Mouse (Mus musculus) liver, embryonic 14.5 days (tissue): Measurements from ENCODE around the gene Ston1. TPM values are rescaled to one million over a fixed set of nuclear protein-coding genes. Genes with fewer than 3 reads are reported as not detected.

Source experiments
- ATAC-seq: fragments of 200-750 bp; cut with Nextera tagmentation; 2 replicates; pipeline ENCODE4 v1.8.0; 2017; ENCODE audit warnings: moderate number of reproducible peaks, mild to moderate bottlenecking, moderate library complexity; ENCODE audit not compliant: insufficient read depth
- DNase-seq, 3 experiments: peaks; one replicate each; pipeline ENCODE4 v3.0.0-alpha.2; 2012 to 2013; ENCODE audit warnings: low read depth in 3 of 3, low spot score in 3 of 3
- H3K27ac ChIP-seq: fragments of 300-500 bp; sonication (generic); 2 replicates; pipeline ENCODE4 v1.5.1; 2014; ENCODE audit warnings: moderate library complexity, mild to moderate bottlenecking, control low read depth, inconsistent platforms
- H3K27me3 ChIP-seq: fragments of 300-500 bp; sonication (generic); 2 replicates; pipeline ENCODE4 v1.6.1; 2014; ENCODE audit warnings: mild to moderate bottlenecking, low read length, moderate library complexity; ENCODE audit not compliant: control insufficient read depth, insufficient read depth
- H3K36me3 ChIP-seq: fragments of 300-500 bp; sonication (generic); replicated peaks from 2 replicates; pipeline ENCODE4 v1.6.1; 2014; ENCODE audit warnings: low read depth; ENCODE audit not compliant: control insufficient read depth, insufficient read depth
- H3K4me1 ChIP-seq, 2 experiments: fragments of 200-500 bp in 1 of 2; fragments of 300-500 bp in 1 of 2; sonication (generic) in 1 of 2; replicated peaks; 2 replicates each; pipeline ENCODE4 v1.6.1; 2012 to 2014; ENCODE audit warnings: antibody characterized with exemption in 1 of 2, inconsistent platforms in 1 of 2, low read length in 1 of 2; ENCODE audit not compliant: control insufficient read depth in 2 of 2, insufficient read depth in 2 of 2
- H3K4me2 ChIP-seq: fragments of 300-500 bp; sonication (generic); 2 replicates; pipeline ENCODE4 v1.6.1; 2014; ENCODE audit warnings: low read depth, mild to moderate bottlenecking, control low read depth, moderate library complexity
- H3K4me3 ChIP-seq, 2 experiments: fragments of 200-500 bp in 1 of 2; fragments of 300-500 bp in 1 of 2; sonication (generic) in 1 of 2; 2 replicates each; pipeline ENCODE4 v1.5.1; 2012 to 2014; ENCODE audit warnings: low read depth in 2 of 2, low read length in 2 of 2, mild to moderate bottlenecking in 2 of 2, control low read depth in 1 of 2, inconsistent platforms in 1 of 2, moderate library complexity in 1 of 2; ENCODE audit not compliant: insufficient read depth in 1 of 2
- H3K9ac ChIP-seq: fragments of 300-500 bp; sonication (generic); replicated peaks from 2 replicates; pipeline ENCODE4 v1.6.1; 2014; ENCODE audit warnings: mild to moderate bottlenecking, control low read depth, moderate library complexity
- H3K9me3 ChIP-seq: fragments of 300-500 bp; sonication (generic); 2 replicates; pipeline ENCODE4 v1.6.1; 2016; ENCODE audit warnings: low read length, mixed read lengths; ENCODE audit not compliant: control insufficient read depth
- CTCF ChIP-seq: IDR thresholded peaks from 2 replicates; pipeline ENCODE4 v1.5.1; 2016; ENCODE audit warnings: antibody characterized with exemption, low read depth, control low read depth
- EP300 ChIP-seq: IDR thresholded peaks from 2 replicates; pipeline ENCODE4 v1.6.1; 2016; ENCODE audit warnings: antibody characterized with exemption, low read depth
- WGBS: fragments of 180-500 bp; shearing (Covaris S2); extraction: QIAGEN DNeasy Blood & Tissue Kit; methylation state at CpG from one replicate; pipeline ENCODE4 v1.1.7; 2014; ENCODE audit not compliant: insufficient replicate concordance; 5-methylcytosine and 5-hydroxymethylcytosine counted together
- polyA plus RNA-seq, 2 experiments: library from polyadenylated mRNA; depleted of rRNA in 1 of 2; stranded (reverse) in 1 of 2; unstranded in 1 of 2; fragments of >200 nt; fragmentation: Nextera tagmentation in 1 of 2; extraction: Ambion mirVana in 1 of 2; gene quantifications; 2 replicates each; pipeline versions ENCODE4 v1.2.1 to v1.2.3; 2012 to 2014

The Ston1 gene
- polyA plus RNA-seq (2012; rRNA removed) (1.2 and 1.9 TPM in 2 replicates), polyA plus RNA-seq (2014; fragmentation: Nextera tagmentation; extraction: Ambion mirVana) (1.2 TPM in 2 replicates)

DNA sequence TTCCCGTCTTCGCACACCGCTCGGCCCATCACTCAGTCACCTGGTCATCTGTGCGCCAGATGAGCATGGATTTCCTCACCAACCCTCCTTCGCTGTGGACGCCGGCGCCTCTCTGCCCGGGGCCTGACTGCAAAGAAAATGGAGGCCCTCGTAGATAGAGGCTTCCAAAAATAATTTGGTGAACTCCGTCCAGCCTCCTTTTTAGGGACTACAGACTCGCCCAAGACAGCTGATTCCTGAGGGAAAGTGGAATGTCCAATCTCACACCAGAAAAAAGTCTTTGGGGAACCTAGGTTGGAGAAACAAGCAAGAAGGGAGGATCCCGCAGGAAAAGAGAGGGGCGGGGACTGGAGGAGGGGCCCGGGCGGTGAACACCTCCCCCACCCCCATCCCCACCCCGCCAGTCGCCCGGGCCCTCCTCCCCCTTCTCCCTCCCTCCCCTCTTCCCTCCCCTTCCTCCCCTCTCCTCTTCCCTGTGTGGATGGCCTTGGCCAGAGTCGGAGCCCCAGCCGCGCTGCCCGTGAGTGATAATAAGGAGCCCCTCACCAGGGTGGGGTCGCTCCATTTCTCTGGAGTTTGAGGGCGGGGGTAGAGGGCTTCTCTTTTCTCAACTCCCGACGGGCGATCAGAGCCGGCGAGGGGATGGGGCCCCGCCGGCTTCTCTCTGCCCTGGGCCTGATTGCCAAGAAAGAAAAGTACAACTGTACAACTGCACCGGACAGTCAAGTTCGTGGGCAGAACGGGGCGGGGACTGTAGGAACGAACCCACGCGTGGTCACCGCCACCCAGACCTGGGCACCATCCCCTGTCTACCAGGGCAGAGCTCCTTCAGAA is at the start of gene Ston1:
Gene Ston1, plus strand, starts transcription at position 463 of the 834 bp plus-strand sequence.
- ATAC-seq: peak; percentile 77
- H3K9ac ChIP-seq: peak within 1 kb of the TSS; percentile 23; the same call in 1 of the 2 replicates
- DNase-seq: peak in 1 of 3 experiments; percentile 13
- WGBS: 2% methylated on average over 41 of the region's 41 CpGs
- no peaks in the 10 kb centered on the region for H3K27me3 ChIP-seq
- peak within 1 kb of the TSS; percentile 46 to 53 for H3K4me3 ChIP-seq
- peaks cover 2 to 6% of the 10 kb centered on the region in 2 experiments; a peak in 2 of 4 replicates for H3K4me1 ChIP-seq
- no peaks in the 10 kb centered on the region for H3K9me3 ChIP-seq
- no peaks in the 10 kb centered on the region for H3K36me3 ChIP-seq
- TF ChIP-seq CTCF: no peak
- TF ChIP-seq EP300: no peak
- H3K27ac ChIP-seq: no peak within 1 kb of the TSS
- peak within 1 kb of the TSS; percentile 68 for H3K4me2 ChIP-seq

DNA sequence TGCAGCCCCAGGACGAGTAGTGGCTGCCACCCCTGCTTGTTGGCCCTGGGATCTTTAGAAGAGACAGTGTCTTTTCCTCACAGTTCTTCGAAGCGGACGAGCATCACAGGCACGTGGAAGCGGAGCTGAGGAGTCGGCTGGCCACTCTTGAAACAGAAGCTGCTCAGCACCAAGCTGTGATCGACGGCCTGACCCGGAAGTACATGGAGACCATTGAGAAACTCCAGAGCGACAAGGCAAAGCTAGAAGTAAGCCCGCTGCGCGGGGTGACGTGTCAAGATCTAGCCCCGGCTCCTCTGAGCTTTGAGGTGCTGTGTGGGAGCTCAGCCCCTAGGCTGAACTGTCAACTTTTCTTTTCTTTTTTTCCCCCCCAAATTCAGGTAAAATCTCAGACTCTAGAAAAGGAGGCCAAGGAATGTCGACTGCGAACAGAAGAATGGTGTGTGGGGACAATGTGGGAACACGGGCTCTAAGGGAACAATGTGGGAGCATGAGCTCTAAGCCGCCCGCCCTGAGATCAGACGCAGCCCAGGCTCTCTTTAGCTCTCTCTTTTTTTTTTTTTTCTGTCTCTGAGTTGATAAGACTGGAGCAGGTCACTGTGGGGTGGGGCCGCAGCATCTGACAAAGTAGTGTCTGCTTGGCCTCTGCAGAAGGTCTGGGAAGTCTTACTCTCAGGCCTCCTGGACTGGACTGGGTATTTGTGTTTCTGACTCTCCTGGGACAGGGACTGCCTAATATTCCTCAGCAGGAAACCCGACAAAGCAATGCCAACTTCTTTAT is 47.9 kb upstream of the Ston1 start:
- Histone ChIP-seq H3K4me1 (peaks cover 0 to 13% of the 10 kb centered on the region in 2 experiments; a peak in 3 of 4 replicates), H3K4me3 (no peak overlapping the region), H3K36me3 (no peaks in the 10 kb centered on the region; the same call in 1 of the 2 replicates), H3K27ac (no peak overlapping the region), H3K4me2 (no peak overlapping the region), H3K27me3 (no peaks in the 10 kb centered on the region), H3K9me3 (no peaks in the 10 kb centered on the region), H3K9ac (no peak overlapping the region)
- ATAC-seq (peak; percentile 65), DNase-seq (no peak)
- WGBS: 65% methylated on average over 24 of the region's 24 CpGs
- TF ChIP-seq EP300: no peak
- no peak for TF ChIP-seq CTCF

DNA sequence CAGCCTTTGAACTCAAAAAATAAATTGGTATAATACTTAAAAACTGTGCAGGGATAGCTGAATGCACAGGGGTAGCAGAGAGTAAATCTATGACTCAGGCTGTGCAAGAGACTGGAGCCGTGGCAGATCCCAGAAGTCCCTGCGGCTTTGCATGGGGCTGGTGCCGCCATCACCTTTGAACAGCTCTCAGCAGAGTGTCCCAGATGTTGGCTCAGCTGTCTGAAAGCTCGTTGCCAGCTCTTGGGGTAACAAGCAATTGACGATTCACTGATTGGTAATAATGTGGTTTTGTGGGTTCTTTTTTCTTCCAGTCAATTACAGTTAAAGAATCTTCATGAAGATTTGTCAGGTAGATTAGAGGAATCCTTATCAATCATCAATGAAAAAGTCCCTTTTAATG is 47.1 kb upstream of the Ston1 start:
- H3K9me3 ChIP-seq: no peaks in the 10 kb centered on the region
- no peak overlapping the region for H3K27ac ChIP-seq
- 63% methylated on average over 5 of the region's 5 CpGs for WGBS
- H3K27me3 ChIP-seq: no peaks in the 10 kb centered on the region
- DNase-seq (no peak), ATAC-seq (no peak)
- peaks cover 0 to 13% of the 10 kb centered on the region in 2 experiments; a peak in 3 of 4 replicates for H3K4me1 ChIP-seq
- H3K9ac ChIP-seq: no peak overlapping the region
- no peak overlapping the region for H3K4me3 ChIP-seq
- H3K4me2 ChIP-seq: no peak overlapping the region
- H3K36me3 ChIP-seq: no peaks in the 10 kb centered on the region; the same call in none of the 2 replicates
- no peak for TF ChIP-seq EP300
- no peak for TF ChIP-seq CTCF

DNA sequence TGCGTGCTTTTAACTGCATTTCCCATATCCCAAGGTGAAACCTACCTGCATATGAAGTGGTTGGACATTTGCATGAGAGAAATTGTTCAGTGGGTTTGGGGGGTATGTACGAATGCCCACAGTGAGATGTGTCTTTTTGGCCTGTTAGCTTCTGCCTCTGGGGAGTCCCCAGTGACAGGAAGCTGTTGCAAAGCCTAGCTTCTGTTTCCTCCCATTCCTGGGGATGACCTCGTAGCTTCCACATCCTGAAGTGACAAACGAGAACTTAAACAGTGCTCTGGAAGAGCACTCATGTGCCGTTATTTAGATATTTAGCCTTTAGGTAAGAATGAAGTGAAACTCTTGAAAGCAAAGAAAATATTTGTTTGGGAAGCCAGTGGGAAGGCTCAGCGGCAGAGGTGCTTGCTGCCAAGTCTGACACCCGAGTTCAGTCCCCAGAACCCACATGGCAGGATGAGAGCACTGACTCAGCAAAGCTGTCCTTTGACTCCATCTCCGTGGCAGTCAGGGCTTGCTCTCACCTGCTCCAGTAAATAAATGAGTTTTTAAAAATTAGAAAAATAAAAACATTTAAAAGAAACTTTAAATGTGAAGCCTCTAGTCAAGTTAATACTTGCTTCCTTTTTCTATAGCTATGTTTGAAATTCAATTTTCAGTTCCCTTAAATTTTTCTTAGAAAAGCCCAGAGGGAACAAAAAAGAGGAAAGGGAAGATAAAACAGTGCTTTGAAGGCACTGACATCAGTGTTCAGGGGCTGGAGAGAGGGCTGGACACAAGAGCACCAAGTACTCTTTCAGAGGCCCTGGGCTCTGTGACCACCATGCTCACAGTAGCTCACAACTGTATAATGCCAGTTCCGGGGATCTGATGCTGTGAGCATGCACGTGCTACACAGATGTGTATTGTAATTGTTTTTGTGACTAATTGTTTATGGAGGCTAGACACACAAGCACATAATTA is 46.2 kb upstream of the Ston1 start:
- no peak for TF ChIP-seq EP300
- no peak for TF ChIP-seq CTCF
- Histone ChIP-seq H3K27ac (no peak overlapping the region), H3K4me2 (no peak overlapping the region), H3K4me3 (no peak overlapping the region), H3K4me1 (peaks cover 0 to 13% of the 10 kb centered on the region in 2 experiments; a peak in 3 of 4 replicates), H3K9ac (no peak overlapping the region), H3K36me3 (no peaks in the 10 kb centered on the region; the same call in none of the 2 replicates), H3K27me3 (no peaks in the 10 kb centered on the region), H3K9me3 (no peaks in the 10 kb centered on the region)
- DNase-seq (no peak), ATAC-seq (no peak)
- WGBS: 41% methylated on average over 10 of the region's 10 CpGs
